Mouse (Mus musculus) thymus, adult 2 months (tissue): Measurements from ENCODE around the gene Adamts7. TPM values are rescaled to one million over a fixed set of nuclear protein-coding genes. Genes with fewer than 3 reads are reported as not detected.

Source experiments
- DNase-seq: peaks from one replicate; pipeline ENCODE4 v3.0.0; 2021
- H3K27ac ChIP-seq: fragments of 200-500 bp; 2 replicates; pipeline ENCODE4 v1.5.1; 2012; ENCODE audit warnings: low read length, control low read depth; ENCODE audit not compliant: control insufficient read depth, insufficient read depth
- H3K27me3 ChIP-seq: fragments of 200-500 bp; 2 replicates; pipeline ENCODE4 v1.6.1; 2012; ENCODE audit warnings: mild to moderate bottlenecking, low read length, moderate library complexity, mixed read lengths; ENCODE audit not compliant: control insufficient read depth, insufficient read depth
- H3K36me3 ChIP-seq: fragments of 200-500 bp; 2 replicates; pipeline ENCODE4 v1.6.1; 2012; ENCODE audit warnings: mild to moderate bottlenecking, low read length, moderate library complexity; ENCODE audit not compliant: control insufficient read depth, insufficient read depth
- H3K4me1 ChIP-seq: fragments of 200-500 bp; replicated peaks from 2 replicates; pipeline ENCODE4 v1.6.1; 2012; ENCODE audit warnings: low read length; ENCODE audit not compliant: control insufficient read depth, insufficient read depth
- H3K4me3 ChIP-seq: fragments of 200-500 bp; 2 replicates; pipeline ENCODE4 v1.5.1; 2012; ENCODE audit warnings: mild to moderate bottlenecking, low read length, control low read depth, moderate library complexity; ENCODE audit not compliant: control insufficient read depth, insufficient read depth
- CTCF ChIP-seq: fragments of 200-500 bp; IDR thresholded peaks from 2 replicates; pipeline ENCODE4 v1.5.1; 2012; ENCODE audit warnings: mild to moderate bottlenecking, control low read depth, low read length, moderate library complexity, borderline replicate concordance; ENCODE audit not compliant: control insufficient read depth, poor library complexity, insufficient read depth; ENCODE audit errors: extremely low read depth
- POLR2A ChIP-seq: fragments of 200-500 bp; IDR thresholded peaks from 2 replicates; pipeline ENCODE4 v1.6.1; 2012; ENCODE audit warnings: mild to moderate bottlenecking, low read length, control low read depth, moderate library complexity; ENCODE audit not compliant: control insufficient read depth, poor library complexity, insufficient read depth; ENCODE audit errors: extremely low read depth
- WGBS: fragments of 180-500 bp; shearing (Covaris S2); methylation state at CpG from one replicate; pipeline ENCODE4 v1.1.7; 2018; 5-methylcytosine and 5-hydroxymethylcytosine counted together
- polyA plus RNA-seq: library from polyadenylated mRNA; depleted of rRNA; stranded (reverse); fragments of >200 nt; gene quantifications from 2 replicates; pipeline ENCODE4 v1.2.3, GENCODE M21; 2012

Adamts7 gene
- polyA plus RNA-seq, 1 experiment, result 5.0 TPM

- Histone ChIP-seq H3K4me3 (no peak overlapping the region), H3K4me1 (no peaks in the 10 kb centered on the region), H3K36me3 (peaks cover 25% of the 10 kb centered on the region), H3K27me3 (no peaks in the 10 kb centered on the region), H3K27ac (no peak overlapping the region)
- 92% methylated on average over 4 of the region's 4 CpGs for WGBS
- no peak for TF ChIP-seq POLR2A
- TF ChIP-seq CTCF, result no peak
- DNase-seq, result no peak
Observed at GRCm38 (mm10) chr9:90201541-90201940, 38.7 kb downstream of the Adamts7 start.

- Histone ChIP-seq H3K4me1 (no peaks in the 10 kb centered on the region), H3K36me3 (peaks cover 32% of the 10 kb centered on the region), H3K27ac (no peak overlapping the region), H3K4me3 (no peak overlapping the region), H3K27me3 (no peaks in the 10 kb centered on the region)
- no peak for DNase-seq
- no peak for TF ChIP-seq CTCF
- no peak for TF ChIP-seq POLR2A
- 95% methylated on average over 5 of the region's 5 CpGs for WGBS
Observed at GRCm38 (mm10) chr9:90203233-90203632, 40.4 kb downstream of the Adamts7 start.

GRCm38 (mm10) chr9:90204396-90204915, 41.6 kb downstream of the Adamts7 start:
- H3K4me3 ChIP-seq, result no peak overlapping the region
- peaks cover 42% of the 10 kb centered on the region for H3K36me3 ChIP-seq
- WGBS, result 94% methylated on average over 8 of the region's 8 CpGs
- no peaks in the 10 kb centered on the region for H3K27me3 ChIP-seq
- TF ChIP-seq POLR2A, result no peak
- no peak for TF ChIP-seq CTCF
- no peaks in the 10 kb centered on the region for H3K4me1 ChIP-seq
- no peak for DNase-seq
- no peak overlapping the region for H3K27ac ChIP-seq

- peak; percentile 44; the same call in 1 of the 2 replicates for TF ChIP-seq CTCF
- TF ChIP-seq POLR2A, result no peak
- peak; percentile 88 for DNase-seq
- H3K4me1 ChIP-seq, result no peaks in the 10 kb centered on the region
- H3K27ac ChIP-seq, result no peak overlapping the region
- no peaks in the 10 kb centered on the region for H3K27me3 ChIP-seq
- 56% methylated on average over 2 of the region's 2 CpGs for WGBS
- no peak overlapping the region for H3K4me3 ChIP-seq
- H3K36me3 ChIP-seq, result peaks cover 42% of the 10 kb centered on the region
Observed at GRCm38 (mm10) chr9:90206500-90206899, 43.6 kb downstream of the Adamts7 start.

GRCm38 (mm10) chr9:90207808-90208207, 44.9 kb downstream of the Adamts7 start:
- H3K4me1 ChIP-seq, result no peaks in the 10 kb centered on the region
- H3K36me3 ChIP-seq, result peaks cover 43% of the 10 kb centered on the region
- TF ChIP-seq POLR2A, result no peak
- TF ChIP-seq CTCF, result no peak
- no peak overlapping the region for H3K4me3 ChIP-seq
- DNase-seq, result no peak
- no peaks in the 10 kb centered on the region for H3K27me3 ChIP-seq
- H3K27ac ChIP-seq, result no peak overlapping the region
- 89% methylated on average over 8 of the region's 8 CpGs for WGBS

GRCm38 (mm10) chr9:90208655-90209054, 45.8 kb downstream of the Adamts7 start:
- Histone ChIP-seq H3K36me3 (peaks cover 46% of the 10 kb centered on the region), H3K27me3 (no peaks in the 10 kb centered on the region), H3K27ac (no peak overlapping the region), H3K4me3 (no peak overlapping the region), H3K4me1 (peaks cover 3% of the 10 kb centered on the region; the same call in 1 of the 2 replicates)
- 90% methylated on average over 6 of the region's 6 CpGs for WGBS
- DNase-seq, result no peak
- TF ChIP-seq CTCF, result no peak
- no peak for TF ChIP-seq POLR2A

GRCm38 (mm10) chr9:90213127-90213526, 50.3 kb downstream of the Adamts7 start:
- WGBS, result 39% methylated on average over 3 of the region's 3 CpGs
- Histone ChIP-seq H3K4me3 (no peak overlapping the region), H3K27ac (no peak overlapping the region), H3K27me3 (no peaks in the 10 kb centered on the region), H3K36me3 (peaks cover 48% of the 10 kb centered on the region), H3K4me1 (peaks cover 3% of the 10 kb centered on the region; the same call in 1 of the 2 replicates)
- no peak for DNase-seq
- no peak for TF ChIP-seq CTCF
- no peak for TF ChIP-seq POLR2A
